Mouse (Mus musculus): ENCODE data around the gene Lcat.

DNA sequence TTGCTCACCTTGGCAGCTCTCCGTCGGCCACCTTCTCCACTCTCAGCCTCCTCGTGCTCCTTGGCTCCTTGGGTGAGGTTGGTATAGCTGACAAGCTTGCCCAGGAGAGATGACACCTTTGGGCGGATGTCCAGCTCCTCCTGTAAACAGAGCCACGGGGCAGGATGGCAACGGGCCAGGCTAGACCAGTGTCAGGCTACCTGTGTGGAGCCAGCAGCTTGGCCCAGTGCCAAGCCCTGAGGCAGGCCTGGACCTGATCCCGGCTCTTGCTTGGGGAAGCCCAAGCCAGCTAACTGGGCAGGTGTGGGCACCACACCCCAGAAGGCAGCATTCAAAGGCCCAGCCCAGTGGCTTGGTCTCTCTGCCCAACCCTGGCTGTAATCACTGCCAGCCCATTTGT, 16.2 kb upstream of the Lcat start:
- no peak for TF ChIP-seq CTCF (IDR thresholded peaks at IDR 0.05; ENCODE audit: extremely low read depth, insufficient read depth, insufficient read length, insufficient replicate concordance)
- no peak for TF ChIP-seq POLR2A (IDR thresholded peaks at IDR 0.05; ENCODE audit: low read depth, low read length)
